Mouse (Mus musculus): ENCODE data around the gene Csrnp1. TPM values are rescaled to one million over a fixed set of nuclear protein-coding genes. Genes with fewer than 3 reads are reported as not detected.

Gene Csrnp1
- polyA plus RNA-seq, 1 experiment from 2014 or later, result 0.75 TPM

DNA sequence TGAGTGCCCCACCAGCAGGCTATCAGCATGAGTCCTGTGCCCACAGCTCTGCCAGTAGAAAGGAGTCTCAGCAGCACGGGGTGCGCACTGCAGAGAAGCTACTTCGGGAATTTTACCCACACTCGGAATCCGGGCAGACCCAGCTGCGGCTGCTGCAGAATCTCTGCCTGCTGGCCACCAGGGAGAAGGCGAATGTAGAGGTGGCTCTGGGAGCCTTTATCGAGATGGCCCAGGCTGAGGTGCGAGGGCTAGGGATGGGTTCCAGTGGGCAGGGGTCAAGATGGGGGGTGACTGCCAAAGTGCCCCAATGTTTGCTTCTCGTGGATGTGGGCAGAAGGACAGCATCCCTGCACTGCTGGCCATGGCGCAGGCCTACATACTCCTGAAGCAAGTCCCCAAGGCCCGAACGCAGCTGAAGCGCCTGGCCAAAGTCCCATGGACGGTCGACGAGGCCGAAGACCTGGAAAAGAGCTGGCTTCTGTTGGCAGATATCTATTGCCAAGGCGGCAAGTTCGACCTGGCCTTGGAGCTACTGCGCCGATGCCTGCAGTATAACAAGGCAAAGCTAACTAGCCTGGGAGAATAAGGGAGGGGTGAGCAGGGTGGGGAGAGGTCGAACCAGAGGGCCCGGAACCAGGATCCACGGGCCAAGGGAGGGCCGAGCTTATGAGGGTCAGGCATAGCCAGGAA lies 18.1 kb downstream of the Csrnp1 start:
- no peaks in the 10 kb centered on the region for H3K36me3 ChIP-seq (ENCODE audit: control insufficient read depth, insufficient read depth, low read length)
- WGBS, result 88% methylated on average over 26 of the region's 26 CpGs
- H3K9me3 ChIP-seq (replicated peaks; ENCODE audit: control insufficient read depth, low read length, poor library complexity, severe bottlenecking), result no peaks in the 10 kb centered on the region
- no peak overlapping the region for H3K4me3 ChIP-seq (ENCODE audit: low read depth, low read length)
- H3K9ac ChIP-seq (ENCODE audit: low read depth, low read length), result no peak overlapping the region
- H3K27me3 ChIP-seq (ENCODE audit: control insufficient read depth, insufficient read depth, low read depth, low read length), result no peaks in the 10 kb centered on the region
- no peak overlapping the region for H3K4me2 ChIP-seq (ENCODE audit: low read length)
- H3K27ac ChIP-seq (ENCODE audit: low read length), result no peak overlapping the region
- peaks cover 9% of the 10 kb centered on the region for H3K4me1 ChIP-seq (ENCODE audit: control insufficient read depth, insufficient read depth, low read length)
- ATAC-seq, result no peak

DNA sequence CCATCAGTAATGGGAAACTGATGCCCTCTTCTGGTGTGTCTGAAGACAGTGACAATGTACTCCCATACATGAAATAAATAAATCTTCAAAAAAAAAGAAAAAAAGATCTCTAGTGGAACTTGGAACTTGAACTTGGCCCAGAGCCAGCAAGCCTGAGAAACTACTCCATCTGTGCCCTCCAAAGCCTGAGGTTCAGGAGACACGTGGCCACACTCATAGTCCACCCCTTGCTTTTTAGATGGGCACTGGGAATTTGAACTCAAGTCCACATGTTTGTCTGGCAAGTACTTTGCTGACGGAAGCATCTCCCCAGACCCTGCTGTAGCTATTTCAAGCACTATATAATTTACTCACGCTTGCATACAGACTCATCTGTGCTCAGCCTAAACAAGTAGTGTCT lies 19.3 kb downstream of the Csrnp1 start:
- Histone ChIP-seq H3K4me3 (ENCODE audit: low read depth, low read length) (no peak overlapping the region), H3K4me2 (ENCODE audit: low read length) (no peak overlapping the region), H3K9me3 (replicated peaks; ENCODE audit: control insufficient read depth, low read length, poor library complexity, severe bottlenecking) (no peaks in the 10 kb centered on the region), H3K27me3 (ENCODE audit: control insufficient read depth, insufficient read depth, low read depth, low read length) (no peaks in the 10 kb centered on the region), H3K9ac (ENCODE audit: low read depth, low read length) (no peak overlapping the region), H3K27ac (ENCODE audit: low read length) (no peak overlapping the region), H3K36me3 (ENCODE audit: control insufficient read depth, insufficient read depth, low read length) (no peaks in the 10 kb centered on the region), H3K4me1 (ENCODE audit: control insufficient read depth, insufficient read depth, low read length) (no peaks in the 10 kb centered on the region)
- no peak for ATAC-seq
- WGBS, result 78% methylated on average over 3 of the region's 3 CpGs

- Histone ChIP-seq H3K4me3 (ENCODE audit: low read depth, low read length) (no peak overlapping the region), H3K36me3 (ENCODE audit: control insufficient read depth, insufficient read depth, low read length) (no peaks in the 10 kb centered on the region), H3K9ac (ENCODE audit: low read depth, low read length) (no peak overlapping the region), H3K27me3 (ENCODE audit: control insufficient read depth, insufficient read depth, low read depth, low read length) (no peaks in the 10 kb centered on the region), H3K4me1 (ENCODE audit: control insufficient read depth, insufficient read depth, low read length) (no peaks in the 10 kb centered on the region), H3K27ac (ENCODE audit: low read length) (no peak overlapping the region), H3K9me3 (replicated peaks; ENCODE audit: control insufficient read depth, low read length, poor library complexity, severe bottlenecking) (no peaks in the 10 kb centered on the region), H3K4me2 (ENCODE audit: low read length) (no peak overlapping the region)
- ATAC-seq, result no peak
- WGBS, result 88% methylated on average over 3 of the region's 3 CpGs
These were observed 20.3 kb downstream of the Csrnp1 start for GRCm38 (mm10) chr9:119964206-119964605.

DNA sequence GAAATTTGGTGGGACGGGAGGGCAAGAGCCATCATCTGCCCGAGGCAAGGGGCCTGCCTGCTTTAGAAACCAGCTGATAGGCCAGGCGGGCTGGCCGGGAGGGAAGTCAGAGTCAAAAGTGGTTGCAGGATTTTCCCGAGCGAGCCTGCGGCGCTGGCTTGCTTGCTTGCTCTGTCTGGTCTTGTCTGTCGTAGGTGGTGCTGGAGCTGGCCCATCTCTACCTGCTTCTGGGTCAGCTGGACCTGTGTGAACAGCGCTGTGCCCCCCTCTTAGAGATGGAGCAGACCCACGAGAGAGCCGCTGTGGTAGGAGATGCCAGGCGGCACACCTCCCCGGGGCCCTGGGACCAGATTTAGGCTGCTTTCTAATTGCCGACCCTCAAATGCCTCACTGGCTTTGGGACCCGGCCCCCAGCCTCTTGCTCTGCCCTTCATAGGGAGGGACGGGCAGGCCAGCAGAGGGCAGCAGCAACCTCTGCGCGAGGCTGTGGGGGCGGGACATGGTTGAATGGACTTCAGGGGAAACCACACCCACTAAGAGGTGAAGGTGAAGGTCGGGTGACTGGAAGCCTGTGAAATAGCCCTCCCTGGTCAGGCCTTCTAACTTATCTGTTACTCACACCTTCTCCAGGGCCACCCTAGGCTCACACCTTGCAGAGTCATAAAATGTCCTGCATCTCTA lies 21.3 kb downstream of the Csrnp1 start:
- 12% methylated on average over 21 of the region's 21 CpGs for whole genome bisulfite sequencing

DNA sequence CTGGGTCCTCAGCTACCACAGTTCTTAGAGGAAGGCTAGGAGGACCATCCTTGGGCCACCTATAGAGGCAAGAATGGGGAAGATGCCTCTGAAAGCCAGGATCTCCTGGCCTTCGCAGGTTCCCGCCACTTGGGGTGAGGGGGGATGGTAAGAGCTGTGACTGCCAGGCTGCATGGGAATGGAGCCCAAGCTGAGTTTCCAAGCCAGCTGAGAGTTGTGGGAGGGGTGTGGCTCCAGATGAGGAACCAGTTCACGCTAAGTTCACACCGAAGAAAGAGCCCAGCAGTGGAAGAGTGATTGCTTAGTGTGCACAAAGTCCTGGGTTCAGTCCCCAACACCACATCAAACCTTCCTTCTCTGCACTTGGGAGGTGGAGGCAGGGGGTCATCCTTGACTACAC lies 22.2 kb downstream of the Csrnp1 start:
- Histone ChIP-seq H3K9ac (ENCODE audit: low read depth, low read length) (no peak overlapping the region), H3K9me3 (replicated peaks; ENCODE audit: control insufficient read depth, low read length, poor library complexity, severe bottlenecking) (no peaks in the 10 kb centered on the region), H3K27ac (ENCODE audit: low read length) (no peak overlapping the region), H3K4me1 (ENCODE audit: control insufficient read depth, insufficient read depth, low read length) (no peaks in the 10 kb centered on the region), H3K27me3 (ENCODE audit: control insufficient read depth, insufficient read depth, low read depth, low read length) (no peaks in the 10 kb centered on the region), H3K4me2 (ENCODE audit: low read length) (no peak overlapping the region), H3K4me3 (ENCODE audit: low read depth, low read length) (no peak overlapping the region), H3K36me3 (ENCODE audit: control insufficient read depth, insufficient read depth, low read length) (no peaks in the 10 kb centered on the region)
- no peak for ATAC-seq
- 84% methylated on average over 4 of the region's 4 CpGs for WGBS

More for the DNA sequence above, 21.3 kb downstream of the Csrnp1 start:
- H3K27ac ChIP-seq (ENCODE audit: low read length), result no peak overlapping the region
- no peaks in the 10 kb centered on the region for H3K4me1 ChIP-seq (ENCODE audit: control insufficient read depth, insufficient read depth, low read length)
- H3K36me3 ChIP-seq (ENCODE audit: control insufficient read depth, insufficient read depth, low read length), result no peaks in the 10 kb centered on the region
- H3K4me2 ChIP-seq (ENCODE audit: low read length), result no peak overlapping the region
- no peaks in the 10 kb centered on the region for H3K9me3 ChIP-seq (replicated peaks; ENCODE audit: control insufficient read depth, low read length, poor library complexity, severe bottlenecking)
- H3K4me3 ChIP-seq (ENCODE audit: low read depth, low read length), result no peak overlapping the region
- no peaks in the 10 kb centered on the region for H3K27me3 ChIP-seq (ENCODE audit: control insufficient read depth, insufficient read depth, low read depth, low read length)
- ATAC-seq, result no peak
- no peak overlapping the region; the same call in 1 of the 2 replicates for H3K9ac ChIP-seq (ENCODE audit: low read depth, low read length)

DNA sequence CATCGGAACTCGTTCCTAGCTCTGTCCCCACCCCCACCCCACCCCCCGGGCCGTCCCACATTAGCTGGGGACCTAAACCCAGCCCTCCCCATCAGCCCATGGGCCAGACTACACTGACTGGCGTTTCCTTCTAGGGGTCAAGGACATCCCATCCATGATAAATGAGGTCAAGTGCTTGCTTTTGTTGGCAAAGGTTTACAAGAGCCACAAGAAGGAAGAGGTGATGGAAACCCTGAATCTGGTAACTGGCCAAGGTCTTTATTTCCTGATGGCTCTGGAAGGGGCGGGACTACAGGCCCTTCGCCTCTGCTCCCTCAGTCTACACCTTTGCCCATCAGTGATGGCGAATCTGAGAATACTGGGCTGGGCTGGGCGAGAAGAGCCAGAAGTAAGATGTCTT lies 25.6 kb downstream of the Csrnp1 start:
- no peak overlapping the region for H3K4me3 ChIP-seq (ENCODE audit: low read depth, low read length)
- H3K4me2 ChIP-seq (ENCODE audit: low read length), result no peak overlapping the region
- no peaks in the 10 kb centered on the region for H3K27me3 ChIP-seq (ENCODE audit: control insufficient read depth, insufficient read depth, low read depth, low read length)
- no peak overlapping the region for H3K9ac ChIP-seq (ENCODE audit: low read depth, low read length)
- no peak for ATAC-seq
- no peak overlapping the region for H3K27ac ChIP-seq (ENCODE audit: low read length)
- H3K36me3 ChIP-seq (ENCODE audit: control insufficient read depth, insufficient read depth, low read length), result no peaks in the 10 kb centered on the region
- no peaks in the 10 kb centered on the region for H3K4me1 ChIP-seq (ENCODE audit: control insufficient read depth, insufficient read depth, low read length)
- no peaks in the 10 kb centered on the region for H3K9me3 ChIP-seq (replicated peaks; ENCODE audit: control insufficient read depth, low read length, poor library complexity, severe bottlenecking)
- 83% methylated on average over 9 of the region's 9 CpGs for WGBS

- H3K4me3 ChIP-seq (ENCODE audit: low read depth, low read length), result no peak overlapping the region
- no peaks in the 10 kb centered on the region for H3K4me1 ChIP-seq (ENCODE audit: control insufficient read depth, insufficient read depth, low read length)
- no peak overlapping the region for H3K4me2 ChIP-seq (ENCODE audit: low read length)
- no peak for ATAC-seq
- H3K9me3 ChIP-seq (replicated peaks; ENCODE audit: control insufficient read depth, low read length, poor library complexity, severe bottlenecking), result no peaks in the 10 kb centered on the region
- H3K36me3 ChIP-seq (ENCODE audit: control insufficient read depth, insufficient read depth, low read length), result no peaks in the 10 kb centered on the region
- no peaks in the 10 kb centered on the region for H3K27me3 ChIP-seq (ENCODE audit: control insufficient read depth, insufficient read depth, low read depth, low read length)
- WGBS, result 84% methylated on average over 9 of the region's 9 CpGs
- H3K27ac ChIP-seq (ENCODE audit: low read length), result no peak overlapping the region
- no peak overlapping the region for H3K9ac ChIP-seq (ENCODE audit: low read depth, low read length)
These were observed 33.1 kb downstream of the Csrnp1 start for GRCm38 (mm10) chr9:119951388-119951787.

DNA sequence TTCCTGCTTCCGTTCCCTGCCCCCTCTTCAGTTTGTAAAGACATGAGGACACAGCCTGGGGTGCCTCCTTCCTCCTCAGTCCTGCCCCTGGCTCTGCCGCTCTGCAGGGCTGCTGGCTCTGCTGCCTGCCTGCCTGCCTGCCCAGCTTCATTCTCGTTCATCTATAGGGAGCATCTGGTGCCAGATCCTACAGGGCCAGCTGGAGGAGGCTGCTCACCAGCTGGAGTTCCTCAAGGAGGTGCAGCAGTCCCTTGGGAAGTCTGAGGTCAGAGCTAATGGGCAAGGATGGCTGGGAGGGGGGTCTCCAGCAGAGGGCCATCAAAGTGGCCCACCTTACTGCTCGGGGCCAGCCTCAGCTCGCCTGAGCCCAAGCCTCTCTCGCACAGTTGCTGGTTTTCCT lies 34.0 kb downstream of the Csrnp1 start:
- no peak overlapping the region for H3K27ac ChIP-seq (ENCODE audit: low read length)
- no peaks in the 10 kb centered on the region for H3K4me1 ChIP-seq (ENCODE audit: control insufficient read depth, insufficient read depth, low read length)
- H3K4me2 ChIP-seq (ENCODE audit: low read length), result no peak overlapping the region
- 44% methylated on average over 6 of the region's 6 CpGs for WGBS
- H3K27me3 ChIP-seq (ENCODE audit: control insufficient read depth, insufficient read depth, low read depth, low read length), result no peaks in the 10 kb centered on the region
- no peaks in the 10 kb centered on the region for H3K9me3 ChIP-seq (replicated peaks; ENCODE audit: control insufficient read depth, low read length, poor library complexity, severe bottlenecking)
- H3K9ac ChIP-seq (ENCODE audit: low read depth, low read length), result no peak overlapping the region
- no peaks in the 10 kb centered on the region for H3K36me3 ChIP-seq (ENCODE audit: control insufficient read depth, insufficient read depth, low read length)
- no peak for ATAC-seq
- no peak overlapping the region for H3K4me3 ChIP-seq (ENCODE audit: low read depth, low read length)

DNA sequence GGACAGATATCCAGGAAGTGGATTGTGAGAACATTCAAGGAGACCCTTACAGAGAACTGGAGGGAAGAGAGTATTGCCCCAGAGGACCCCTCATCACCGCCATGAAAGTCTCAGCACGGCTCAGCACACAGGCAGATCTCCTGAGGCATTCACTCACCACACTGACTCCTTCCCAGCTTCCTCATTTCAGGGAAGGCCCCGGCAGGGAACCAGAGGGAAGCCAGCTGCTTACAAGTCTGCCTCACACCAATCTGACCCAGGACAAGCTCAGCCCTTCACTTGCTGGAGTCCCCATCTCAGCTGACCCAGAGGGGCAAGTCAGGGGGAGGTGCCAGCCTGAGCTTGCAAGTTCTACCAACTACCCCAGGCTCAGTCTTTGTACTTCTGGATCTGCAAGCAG lies 35.7 kb downstream of the Csrnp1 start:
- Histone ChIP-seq H3K9ac (ENCODE audit: low read depth, low read length) (no peak overlapping the region), H3K9me3 (replicated peaks; ENCODE audit: control insufficient read depth, low read length, poor library complexity, severe bottlenecking) (no peaks in the 10 kb centered on the region), H3K27ac (ENCODE audit: low read length) (no peak overlapping the region), H3K27me3 (ENCODE audit: control insufficient read depth, insufficient read depth, low read depth, low read length) (no peaks in the 10 kb centered on the region), H3K4me2 (ENCODE audit: low read length) (no peak overlapping the region), H3K4me3 (ENCODE audit: low read depth, low read length) (no peak overlapping the region), H3K36me3 (ENCODE audit: control insufficient read depth, insufficient read depth, low read length) (no peaks in the 10 kb centered on the region), H3K4me1 (ENCODE audit: control insufficient read depth, insufficient read depth, low read length) (no peaks in the 10 kb centered on the region)
- 63% methylated on average over 3 of the region's 3 CpGs for WGBS
- no peak for ATAC-seq
